ENCODE assay signal across 18 mouse cellular contexts in the genomic region with DNA sequence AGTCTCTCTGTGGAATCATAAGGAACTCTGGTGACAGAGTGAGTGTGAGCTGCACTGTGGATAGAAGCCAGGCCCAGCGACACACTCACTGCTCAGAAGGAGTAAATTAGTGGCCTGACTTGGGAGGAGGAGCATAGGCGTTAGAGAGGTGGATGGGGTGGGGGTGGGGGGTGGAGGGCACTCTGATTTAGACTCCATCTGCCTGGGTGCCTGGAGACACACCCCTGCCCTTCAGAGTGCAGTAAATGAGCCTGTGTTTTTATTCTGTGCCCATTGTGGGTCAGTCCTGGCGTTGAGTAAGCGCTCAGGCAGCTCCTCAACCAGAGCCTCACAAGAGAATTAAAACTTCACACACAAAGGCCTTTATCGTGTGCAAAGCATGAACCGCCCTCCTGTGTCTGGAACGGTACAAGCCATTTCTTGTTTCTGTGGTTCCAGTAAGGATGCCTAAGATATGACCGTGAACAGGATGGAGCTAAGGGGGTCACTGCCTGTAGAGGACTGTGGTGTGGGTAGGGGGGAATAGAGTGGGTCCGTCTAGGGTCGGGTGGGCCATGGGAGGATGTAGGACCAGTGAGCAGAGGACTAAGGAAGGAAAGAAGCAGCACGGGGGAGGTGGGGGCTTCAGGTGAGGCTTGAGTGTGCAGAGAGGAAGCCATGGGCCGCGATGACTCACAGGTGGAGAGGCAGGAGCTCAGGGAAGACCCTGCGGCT. TPM values are rescaled to one million over a fixed set of nuclear protein-coding genes. Genes with fewer than 3 reads are reported as not detected.
DNase-seq lines count a peak whose midpoint lies in the region; ATAC-seq and TF ChIP-seq lines count a peak whose summit lies in the region.
"Had no signal": no experiment of that assay in that cellular context is flagged by ENCODE, and none has a peak within 500 bp of the region (broad histone marks: within the 10 kb centered on the region; RNA-seq: fewer than 3 reads in every experiment).

No protein-coding gene starts in this region.

- no peak for TF ChIP-seq CTCF in kidney, adult 2 months (conservative IDR thresholded peaks at IDR 0.05; ENCODE audit: insufficient read depth, insufficient read length, low read depth, low read length)

- TF ChIP-seq POLR2A in kidney, adult 2 months (IDR thresholded peaks at IDR 0.05; ENCODE audit: low read depth, low read length), result no peak

- H3K4me1 ChIP-seq in kidney, embryonic 14.5 days (ENCODE audit: control insufficient read depth, insufficient read depth, low read length), result no peaks in the 10 kb centered on the region
- H3K4me1 ChIP-seq in kidney, adult 2 months (ENCODE audit: control insufficient read depth, insufficient read depth, low read length), result peaks cover 3% of the 10 kb centered on the region; the same call in 1 of the 2 replicates
- H3K4me1 ChIP-seq in hindbrain, embryonic 15.5 days (replicated peaks), result no peaks in the 10 kb centered on the region

- no peak overlapping the region for H3K27ac ChIP-seq in kidney, embryonic 14.5 days (ENCODE audit: low read depth, low read length)
- no peak overlapping the region for H3K27ac ChIP-seq in kidney, adult 2 months (ENCODE audit: insufficient read depth, low read depth, low read length)
- no peak overlapping the region for H3K27ac ChIP-seq in hindbrain, embryonic 15.5 days (replicated peaks)
- H3K27ac ChIP-seq: heart, adult 2 months; lung, embryonic 15.5 days had no signal

- no peaks in the 10 kb centered on the region for H3K9me3 ChIP-seq in kidney, embryonic 14.5 days (ENCODE audit: control insufficient read depth, low read length)
- no peaks in the 10 kb centered on the region for H3K9me3 ChIP-seq in hindbrain, embryonic 15.5 days
- H3K9me3 ChIP-seq: lung, embryonic 15.5 days had no signal

- 0 out of 2 replicates have a peak, but pooled peaks have one; percentile 66 for ATAC-seq in kidney, embryonic 14.5 days (ENCODE audit: low FRiP score, low TSS enrichment)
- ATAC-seq in hindbrain, embryonic 15.5 days (ENCODE audit: low FRiP score, low read depth), result 0 out of 2 replicates have a peak, but pooled peaks have one; percentile 42
- ATAC-seq: intestine, postnatal 0 days had no signal

- WGBS in kidney, embryonic 14.5 days, result 75% methylated on average over 14 of the region's 14 CpGs
- 82% methylated on average over 14 of the region's 14 CpGs for WGBS in kidney, adult 2 months
- 77% methylated on average over 14 of the region's 14 CpGs for WGBS in hindbrain, embryonic 15.5 days

- no peak overlapping the region for H3K9ac ChIP-seq in kidney, embryonic 14.5 days (ENCODE audit: low read depth, low read length)
- H3K9ac ChIP-seq in hindbrain, embryonic 15.5 days, result no peak overlapping the region
- H3K9ac ChIP-seq: lung, embryonic 15.5 days had no signal

- H3K36me3 ChIP-seq in kidney, embryonic 14.5 days (ENCODE audit: control insufficient read depth, insufficient read depth, low read length), result peaks cover 43% of the 10 kb centered on the region; the same call in 1 of the 2 replicates
- H3K36me3 ChIP-seq in kidney, adult 2 months (ENCODE audit: control insufficient read depth, insufficient read depth, low read length), result no peaks in the 10 kb centered on the region
- H3K36me3 ChIP-seq in hindbrain, embryonic 15.5 days, result no peaks in the 10 kb centered on the region

- no peak overlapping the region for H3K4me2 ChIP-seq in kidney, embryonic 14.5 days (replicated peaks; ENCODE audit: low read depth, low read length)
- no peak overlapping the region for H3K4me2 ChIP-seq in hindbrain, embryonic 15.5 days
- H3K4me2 ChIP-seq: liver, embryonic 11.5 days; lung, embryonic 15.5 days had no signal

- no peak overlapping the region for H3K4me3 ChIP-seq in kidney, embryonic 14.5 days (ENCODE audit: low read length)
- no peak overlapping the region for H3K4me3 ChIP-seq in kidney, adult 2 months (ENCODE audit: insufficient read depth, low read depth, low read length)
- H3K4me3 ChIP-seq in hindbrain, embryonic 15.5 days, result no peak overlapping the region
- H3K4me3 ChIP-seq: heart, adult 2 months; lung, embryonic 15.5 days had no signal

- H3K27me3 ChIP-seq in kidney, embryonic 14.5 days (ENCODE audit: control insufficient read depth, insufficient read depth, low read length), result no peaks in the 10 kb centered on the region
- H3K27me3 ChIP-seq in kidney, adult 2 months (replicated peaks; ENCODE audit: control insufficient read depth, insufficient read depth, low read length), result no peaks in the 10 kb centered on the region
- H3K27me3 ChIP-seq in hindbrain, embryonic 15.5 days, result no peaks in the 10 kb centered on the region
- H3K27me3 ChIP-seq: lung, embryonic 15.5 days had no signal

- no peak for DNase-seq in kidney, adult 2 months
- DNase-seq in NIH3T3 (ENCODE audit: low read depth), result peak; percentile 73
- peak; percentile 29 for DNase-seq in fibroblast of lung, adult 2 months (ENCODE audit: low read depth)
- DNase-seq in left cerebral cortex, adult 18-20 months (ENCODE audit: low spot score in 2 of 2), result no peak
- no peak for DNase-seq in cerebellum, adult 9-11 months
- DNase-seq: adrenal gland, postnatal 14 days; cerebellum, postnatal 10 days; embryo, embryonic 11 days; heart, adult 2 months; heart, postnatal 14 days; kidney, postnatal 36 days; left cerebral cortex, postnatal 4 days; right cerebral cortex, adult 18-20 months had no signal

RNA-seq across cellular contexts. Expression of a gene that starts 16.9 kb away (rescaled TPM):
- polyA plus RNA-seq in kidney, embryonic 14.5 days (2014; fragmentation: Nextera tagmentation; extraction: Ambion mirVana), result 39.1 and 41.7 TPM in 2 replicates
- polyA plus RNA-seq in kidney, adult 2 months (2012; rRNA removed), result 8.4 and 8.8 TPM in 2 replicates
- 7.9 and 9.2 TPM in 2 replicates for polyA plus RNA-seq in hindbrain, embryonic 15.5 days (2015; fragmentation: Nextera tagmentation; extraction: Ambion mirVana)
- 1 to 10 TPM; 4.9 to 7.9 TPM for total RNA-seq in left cerebral cortex, adult 18-20 months (2021)

RNA-seq across cellular contexts. Expression of a gene that starts 19.1 kb away (rescaled TPM):
- 16.9 and 18.4 TPM in 2 replicates for polyA plus RNA-seq in kidney, embryonic 14.5 days (2014; fragmentation: Nextera tagmentation; extraction: Ambion mirVana)
- polyA plus RNA-seq in kidney, adult 2 months (2012; rRNA removed), result 41.8 and 46.1 TPM in 2 replicates
- polyA plus RNA-seq in hindbrain, embryonic 15.5 days (2015; fragmentation: Nextera tagmentation; extraction: Ambion mirVana), result 21.6 and 23.1 TPM in 2 replicates
- total RNA-seq in left cerebral cortex, adult 18-20 months (2021), result 10 to 100 TPM; 28.2 to 32.2 TPM

Comparison
In these comparisons a context has a peak if more than half of its experiments do, and no peak if none do; other contexts are left out.
1. DNase-seq: peak in NIH3T3 (single experiment) and fibroblast of lung, adult 2 months (single experiment); none in kidney, adult 2 months (single experiment), left cerebral cortex, adult 18-20 months (0 of 2) and cerebellum, adult 9-11 months (single experiment).